Mouse (Mus musculus) small intestine, adult 2 months (tissue): ENCODE data around the gene Gm20388.

ENCODE experiments used
- CTCF ChIP-seq: fragments of 200-500 bp; IDR thresholded peaks from 2 replicates; pipeline ENCODE4 v1.5.1; 2012; ENCODE audit warnings: low read depth, mild to moderate bottlenecking, control low read depth, inconsistent platforms, low read length, moderate library complexity, mixed read lengths; ENCODE audit not compliant: insufficient replicate concordance, insufficient read length; ENCODE audit errors: extremely low read depth
- POLR2A ChIP-seq: fragments of 200-500 bp; IDR thresholded peaks from 2 replicates; pipeline ENCODE4 v1.6.1; 2012; ENCODE audit warnings: low read depth, mild to moderate bottlenecking, control low read depth, inconsistent platforms, low read length, moderate library complexity

DNA sequence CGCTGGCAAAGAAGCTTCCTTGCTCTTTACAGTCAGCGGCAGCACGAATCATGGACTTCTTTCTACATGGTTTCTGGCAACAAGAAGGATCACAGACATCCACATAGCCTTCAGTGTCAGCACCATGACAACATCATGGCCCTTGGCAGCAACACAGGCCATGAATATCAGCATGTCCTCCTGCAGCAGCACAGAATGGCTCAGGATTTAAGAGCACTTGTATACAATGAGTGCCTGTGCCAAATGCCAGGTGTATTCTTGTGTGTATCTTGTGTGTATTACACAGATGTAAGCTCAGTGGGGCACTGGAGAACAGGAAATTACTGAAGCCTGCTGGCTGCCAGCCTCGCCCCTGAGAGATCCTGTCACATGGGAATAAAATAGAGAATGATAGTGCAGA is 4263.0 kb downstream of the Gm20388 start:
- TF ChIP-seq CTCF (no peak), POLR2A (no peak)
